Mouse (Mus musculus) c-Kit-negative CD71-positive TER-119-positive erythroid progenitor cells, embryonic 14.5 days (primary cell): ENCODE data around the gene Sh3pxd2a.

ENCODE experiments used
- DNase-seq: peaks from one replicate; pipeline ENCODE4 v3.0.0-alpha.2; 2013; ENCODE audit warnings: low read depth, low spot score

Gene Sh3pxd2a

GRCm38 (mm10) chr19:47338396-47339164, 125.6 kb downstream of the Sh3pxd2a start:
- no peak for DNase-seq

DNA sequence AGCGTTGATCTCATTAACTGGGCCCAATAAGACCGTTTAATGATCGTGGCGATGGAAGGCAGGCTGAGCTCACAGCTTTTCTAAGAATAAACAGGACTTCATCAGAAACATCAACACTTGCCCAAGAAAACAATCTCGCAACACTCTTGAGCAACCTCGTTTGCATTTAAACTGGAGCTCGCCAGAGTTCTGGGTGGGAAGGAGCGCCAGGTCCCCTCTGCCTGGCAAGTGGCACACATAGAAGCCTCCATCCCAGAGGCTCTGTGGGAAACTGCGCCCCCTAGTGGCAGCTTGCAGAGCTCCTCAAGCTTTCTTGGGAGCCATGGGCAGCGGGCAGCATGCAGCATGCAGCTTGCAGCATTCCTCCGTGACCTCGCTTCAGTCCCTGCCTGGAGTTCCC, 126.5 kb downstream of the Sh3pxd2a start:
- DNase-seq: peak; percentile 53

GRCm38 (mm10) chr19:47337191-47337590, 127.0 kb downstream of the Sh3pxd2a start:
- DNase-seq: no peak

DNA sequence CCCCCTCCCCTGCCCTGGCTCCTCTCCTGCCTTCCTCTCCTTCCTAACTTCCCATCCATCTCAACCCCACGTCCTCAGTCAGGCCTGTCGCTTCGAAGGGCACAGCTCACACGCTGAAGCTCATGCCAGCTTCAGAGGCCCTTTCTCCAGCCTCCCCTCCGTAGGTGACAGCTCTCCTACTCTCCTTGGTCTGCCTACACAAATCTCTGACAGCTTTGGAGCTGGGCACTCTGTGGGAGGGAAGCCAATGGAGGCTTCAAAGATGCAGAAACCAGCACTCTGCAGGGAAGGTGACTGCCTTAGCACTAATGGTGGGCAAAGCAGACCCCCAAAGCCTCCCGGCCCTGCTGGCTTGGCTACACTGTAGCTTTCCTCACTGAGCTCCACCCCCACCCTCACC, 128.9 kb downstream of the Sh3pxd2a start:
- DNase-seq: no peak

GRCm38 (mm10) chr19:47334713-47335112, 129.5 kb downstream of the Sh3pxd2a start:
- no peak for DNase-seq

- DNase-seq: no peak
Observed at GRCm38 (mm10) chr19:47330743-47331227, 133.4 kb downstream of the Sh3pxd2a start.

DNA sequence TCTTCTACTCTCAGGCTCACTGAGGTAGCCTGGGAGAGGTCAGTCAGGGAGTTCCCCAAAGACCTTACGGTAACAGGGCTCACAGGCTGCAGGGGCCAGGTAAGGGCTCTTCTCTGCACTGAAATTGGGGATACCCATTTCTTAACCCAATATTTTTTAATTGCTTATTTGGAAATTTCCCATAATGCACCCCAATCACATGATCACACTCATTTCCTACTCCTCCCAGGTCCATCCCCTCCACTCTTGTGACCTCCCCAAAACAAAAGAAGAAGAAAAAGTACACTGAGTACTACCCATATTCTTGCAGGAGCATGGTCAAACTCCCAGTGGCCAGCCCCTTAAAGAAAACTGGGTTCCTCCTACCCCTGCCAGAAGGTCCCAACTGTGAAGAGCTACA, 135.1 kb downstream of the Sh3pxd2a start:
- no peak for DNase-seq

- DNase-seq: no peak
Observed at GRCm38 (mm10) chr19:47327896-47328882, 136.0 kb downstream of the Sh3pxd2a start.

DNA sequence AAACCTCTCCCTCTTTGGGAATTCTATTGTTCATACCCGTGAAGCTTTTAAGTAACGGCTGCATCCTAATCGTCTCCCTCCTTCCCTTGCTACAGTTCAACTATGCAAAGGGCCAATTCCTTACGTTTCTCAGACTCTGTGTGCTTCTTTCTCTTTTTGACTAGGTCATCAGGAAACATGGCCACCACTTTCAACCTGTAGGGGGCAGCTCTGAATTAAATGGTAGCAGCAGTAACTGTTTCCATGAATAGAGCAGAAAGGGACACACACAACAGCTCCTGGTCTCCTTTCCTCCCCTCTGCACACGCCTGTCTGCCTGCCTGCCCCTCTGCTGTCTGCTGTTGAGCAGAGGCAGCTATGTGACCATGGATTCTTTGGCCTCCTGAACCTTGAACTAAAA, 138.3 kb downstream of the Sh3pxd2a start:
- DNase-seq: no peak

DNA sequence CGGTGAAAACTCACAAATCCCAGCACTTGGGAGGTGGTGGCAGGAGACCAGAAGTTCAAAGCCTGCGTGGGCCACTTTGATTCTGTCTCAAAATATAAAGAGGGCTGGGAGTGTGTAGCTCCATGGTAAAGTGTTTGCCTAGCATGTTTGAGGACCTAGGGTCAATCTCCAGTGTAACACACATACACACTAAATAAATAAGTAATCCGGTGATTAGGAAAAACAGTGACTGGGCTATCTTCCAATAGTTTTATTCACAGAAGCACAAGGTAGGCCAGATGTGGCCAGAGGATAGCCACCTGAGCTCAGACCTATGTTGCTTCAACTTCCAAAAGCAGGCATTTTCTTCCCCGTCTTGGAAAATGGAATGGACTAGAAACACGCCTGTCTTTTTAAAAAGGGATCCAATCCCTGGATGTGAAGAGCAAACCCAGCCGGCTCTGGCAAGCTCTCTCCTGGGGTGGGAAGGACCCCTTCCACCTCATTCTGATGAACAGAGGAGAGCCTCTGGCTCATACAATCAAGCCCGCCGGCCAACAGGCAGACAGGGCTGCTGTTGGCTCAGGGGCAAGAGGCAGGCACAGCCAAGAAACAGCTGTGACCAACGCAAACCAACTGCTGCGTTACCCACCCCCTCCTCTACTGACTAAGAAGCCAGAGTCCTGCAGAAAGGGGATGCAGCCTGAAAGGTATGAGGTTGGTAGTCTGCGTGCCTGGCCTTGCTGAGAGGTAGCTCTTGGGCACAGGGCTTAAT, 140.9 kb downstream of the Sh3pxd2a start:
- no peak for DNase-seq

GRCm38 (mm10) chr19:47320331-47320668, 143.9 kb downstream of the Sh3pxd2a start:
- DNase-seq: no peak

GRCm38 (mm10) chr19:47319521-47320330, 144.5 kb downstream of the Sh3pxd2a start:
- no peak for DNase-seq

DNA sequence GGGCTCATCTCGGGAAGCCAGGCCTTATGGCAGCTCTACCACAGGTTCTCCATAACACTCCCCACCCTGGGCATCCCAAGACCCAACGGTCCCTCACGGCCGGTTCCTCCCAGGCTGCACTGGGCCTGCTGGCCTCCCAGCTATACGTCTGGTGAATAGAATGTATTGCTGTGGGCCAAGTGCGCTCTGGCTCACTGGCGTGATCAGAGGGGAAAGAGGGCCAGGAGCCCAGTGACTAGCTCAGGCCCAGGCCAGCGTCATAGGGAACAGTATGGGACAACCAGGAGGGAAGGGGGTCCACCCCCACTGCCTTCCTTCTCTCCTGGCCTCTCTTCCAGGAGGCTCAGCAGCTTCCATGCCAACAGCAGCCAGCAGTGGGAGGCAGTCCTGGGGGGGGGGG, 145.1 kb downstream of the Sh3pxd2a start:
- DNase-seq: no peak

DNA sequence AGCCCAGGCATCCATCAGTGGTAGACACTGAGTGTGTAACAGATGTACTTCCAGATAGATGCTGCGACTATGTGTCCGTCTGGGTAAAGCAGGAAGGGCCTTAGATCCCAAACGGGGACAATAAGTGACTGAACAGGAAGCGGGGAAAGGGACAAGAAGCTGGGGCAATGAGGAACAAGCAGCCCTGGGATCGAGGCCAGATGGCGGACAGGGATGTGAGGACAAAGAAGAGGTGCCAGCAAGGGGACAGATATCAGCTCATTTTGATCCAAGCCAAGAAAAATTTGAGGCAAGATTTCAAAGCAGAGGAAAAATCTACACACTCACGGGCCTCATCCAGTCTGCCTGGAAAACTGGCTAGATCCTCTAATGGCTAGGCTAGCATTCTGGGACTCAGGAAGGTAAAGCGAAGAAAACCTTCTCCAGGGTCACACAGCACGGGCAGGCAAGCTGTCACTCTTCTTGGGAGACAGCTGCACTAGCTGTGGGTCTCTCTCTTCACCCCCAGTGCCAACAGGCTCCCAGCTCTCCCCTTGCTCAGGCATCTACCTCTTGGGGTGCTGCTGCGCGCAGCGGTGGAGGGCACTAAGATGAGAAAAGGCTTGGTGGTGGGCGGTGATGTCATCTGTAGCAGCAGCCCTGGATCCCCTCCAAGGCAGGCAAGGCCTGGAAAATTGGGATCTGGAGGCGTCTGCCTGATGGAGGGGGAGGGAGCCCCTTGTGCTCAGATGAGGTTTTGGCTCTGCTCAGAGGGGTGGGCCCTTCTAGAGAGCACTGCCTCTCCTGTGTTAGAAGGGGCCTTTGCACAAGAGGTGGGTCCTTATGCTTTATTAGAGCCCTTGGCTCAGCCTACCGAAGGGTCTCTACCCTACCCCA, 146.9 kb downstream of the Sh3pxd2a start:
- no peak for DNase-seq

DNA sequence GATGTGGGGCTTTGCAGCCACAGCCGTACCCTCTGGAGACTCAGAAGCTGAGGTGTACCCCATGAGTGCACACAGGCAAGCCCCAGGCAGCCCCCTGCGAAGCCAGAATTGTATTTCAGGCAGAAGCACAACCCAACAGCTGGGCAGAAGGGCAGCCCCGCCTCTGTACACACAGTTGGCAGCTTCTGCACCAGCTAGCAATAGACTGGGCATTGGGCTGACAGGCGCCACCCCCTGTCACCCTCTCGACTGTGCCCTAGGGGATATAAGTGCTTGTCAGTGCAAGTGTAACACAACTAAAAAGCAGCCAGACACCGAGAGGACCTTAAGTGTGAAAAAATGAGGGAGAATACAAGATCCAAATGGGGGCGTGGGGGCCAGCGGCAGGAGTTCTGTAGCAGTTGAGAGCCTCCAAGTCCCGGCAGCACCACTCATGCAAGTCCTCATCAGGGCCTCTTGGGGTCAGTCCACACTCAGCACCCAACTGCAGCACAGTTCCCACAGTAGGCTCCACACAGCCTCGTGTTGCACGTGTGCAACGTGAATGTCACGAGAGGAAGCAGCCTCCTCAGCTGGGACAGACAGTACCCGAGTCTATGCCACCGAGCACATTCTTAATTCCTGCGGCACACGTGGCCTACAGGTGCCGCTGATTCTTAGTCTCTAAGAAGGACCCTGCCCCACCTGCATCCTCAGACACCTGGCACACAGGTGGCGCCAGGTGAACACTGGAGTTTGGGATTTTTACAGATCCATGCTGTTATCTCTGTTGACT, 147.7 kb downstream of the Sh3pxd2a start:
- DNase-seq: no peak

DNA sequence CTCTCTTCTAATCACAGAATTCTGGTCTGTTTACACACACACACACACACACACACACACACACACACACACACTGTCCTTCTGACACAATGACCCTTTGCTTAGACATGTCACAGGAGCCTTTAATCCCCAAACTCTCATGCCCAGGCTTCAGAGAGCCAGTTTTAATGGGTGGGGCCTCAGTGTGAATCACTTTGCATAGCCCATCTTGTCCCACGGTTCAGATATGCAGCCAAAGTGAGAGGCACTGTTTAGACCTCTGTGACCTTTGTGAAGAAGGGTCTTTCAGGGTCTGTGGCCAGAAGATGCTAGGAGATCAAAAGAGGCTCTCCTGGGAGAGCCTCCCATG, 148.3 kb downstream of the Sh3pxd2a start:
- no peak for DNase-seq

DNA sequence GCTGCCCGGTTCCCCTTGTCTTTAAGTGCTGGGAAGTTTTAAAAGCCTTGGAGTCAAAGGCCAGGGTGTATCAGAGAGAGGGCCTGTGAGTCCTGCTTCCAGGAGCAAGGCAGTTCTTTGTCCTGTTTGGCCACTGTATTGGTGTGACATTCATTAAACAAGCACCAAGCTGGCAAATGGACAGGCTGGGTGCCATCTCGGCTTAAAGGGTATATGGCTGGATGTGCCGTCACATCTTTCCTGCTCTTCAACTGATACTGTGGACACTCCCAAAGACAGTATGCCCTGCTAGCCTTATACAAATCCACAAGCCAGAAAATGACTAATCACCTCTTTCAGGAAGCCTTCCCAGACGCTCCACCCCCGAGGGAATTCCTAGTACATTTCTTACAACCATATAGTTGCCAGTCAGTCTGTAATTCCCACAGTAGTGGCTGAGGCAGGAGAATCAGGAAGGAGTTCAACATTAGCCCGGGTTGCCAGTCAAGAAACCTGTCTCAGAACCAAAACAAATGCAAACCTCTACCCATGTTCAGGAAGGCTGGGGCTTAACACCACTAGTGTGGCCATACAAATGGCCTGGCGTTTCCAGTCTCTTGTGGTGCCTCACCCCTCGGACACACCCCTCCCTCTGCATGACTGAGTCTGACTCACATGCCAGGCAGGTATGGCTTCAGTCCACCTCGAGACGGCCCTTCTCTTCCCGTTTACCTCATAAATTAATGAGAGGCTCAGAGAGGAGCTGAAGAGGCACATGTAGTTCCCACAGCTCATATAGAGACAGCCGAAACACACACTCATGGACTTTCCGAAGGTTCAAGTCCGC, 148.9 kb downstream of the Sh3pxd2a start:
- no peak for DNase-seq
